Mouse (Mus musculus) kidney, embryonic 16.5 days (tissue): Measurements from ENCODE around the gene Nell1. TPM values are rescaled to one million over a fixed set of nuclear protein-coding genes. Genes with fewer than 3 reads are reported as not detected.

Experiments used
- ATAC-seq: fragments of 200-750 bp; cut with Nextera tagmentation; 2 replicates; pipeline ENCODE4 v1.8.0; 2017; ENCODE audit warnings: moderate TSS enrichment; ENCODE audit not compliant: low FRiP score, low TSS enrichment
- H3K27ac ChIP-seq: fragments of 300-500 bp; sonication (generic); 2 replicates; pipeline ENCODE4 v1.5.1; 2014; ENCODE audit warnings: low read length
- H3K27me3 ChIP-seq: fragments of 300-500 bp; sonication (generic); 2 replicates; pipeline ENCODE4 v1.6.1; 2014; ENCODE audit warnings: low read length, control low read depth, mixed read lengths; ENCODE audit not compliant: insufficient read depth
- H3K36me3 ChIP-seq: fragments of 300-500 bp; sonication (generic); 2 replicates; pipeline ENCODE4 v1.6.1; 2014; ENCODE audit warnings: low read length, control low read depth, mixed read lengths; ENCODE audit not compliant: insufficient read depth
- H3K4me1 ChIP-seq: fragments of 300-500 bp; sonication (generic); 2 replicates; pipeline ENCODE4 v1.6.1; 2014; ENCODE audit warnings: low read length, control low read depth, mixed read lengths; ENCODE audit not compliant: insufficient read depth
- H3K4me2 ChIP-seq: fragments of 300-500 bp; sonication (generic); replicated peaks from 2 replicates; pipeline ENCODE4 v1.6.1; 2014; ENCODE audit warnings: low read depth, low read length
- H3K4me3 ChIP-seq: fragments of 300-500 bp; sonication (generic); 2 replicates; pipeline ENCODE4 v1.5.1; 2014; ENCODE audit warnings: mild to moderate bottlenecking, low read length
- H3K9ac ChIP-seq: fragments of 300-500 bp; sonication (generic); replicated peaks from 2 replicates; pipeline ENCODE4 v1.6.1; 2014; ENCODE audit warnings: low read length
- H3K9me3 ChIP-seq: fragments of 300-500 bp; sonication (generic); 2 replicates; pipeline ENCODE4 v1.6.1; 2016; ENCODE audit warnings: low read length, control low read depth
- WGBS: fragments of 180-500 bp; shearing (Covaris S2); extraction: QIAGEN DNeasy Blood & Tissue Kit; methylation state at CpG from one replicate; pipeline ENCODE4 v1.1.7; 2014; 5-methylcytosine and 5-hydroxymethylcytosine counted together
- polyA plus RNA-seq: library from polyadenylated mRNA; unstranded; fragments of >200 nt; fragmentation: Nextera tagmentation; extraction: Ambion mirVana; gene quantifications from 2 replicates; pipeline ENCODE4 v1.2.1, GENCODE M21; 2015

Nell1 gene
- polyA plus RNA-seq, 1 experiment from 2014 or later, result 10.9 TPM

DNA sequence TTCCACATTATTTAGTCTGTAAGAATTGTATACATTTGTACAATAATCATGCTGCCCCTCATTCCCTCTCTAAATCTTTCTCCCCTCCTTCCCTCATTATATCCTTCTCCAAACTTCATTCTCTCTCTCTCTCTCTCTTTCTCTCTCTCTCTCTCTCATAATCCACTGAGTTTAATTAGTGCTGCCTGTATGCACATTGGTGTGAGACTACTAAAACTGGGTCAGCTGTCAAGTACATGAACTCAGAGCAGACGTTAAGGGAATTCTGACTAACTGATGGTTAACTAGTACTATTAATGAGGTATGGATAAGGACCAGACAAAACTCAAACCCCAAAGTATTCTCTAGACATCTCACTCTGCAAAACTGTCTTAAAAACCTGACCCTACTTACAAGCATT, 702.8 kb downstream of the Nell1 start:
- Histone ChIP-seq H3K4me3 (no peak overlapping the region), H3K27ac (no peak overlapping the region), H3K9ac (no peak overlapping the region), H3K4me2 (no peak overlapping the region), H3K36me3 (no peaks in the 10 kb centered on the region), H3K9me3 (no peaks in the 10 kb centered on the region), H3K4me1 (no peaks in the 10 kb centered on the region), H3K27me3 (no peaks in the 10 kb centered on the region)
- no peak for ATAC-seq
- WGBS, result 80% methylated on average over 1 of the region's 1 CpGs

- Histone ChIP-seq H3K27ac (no peak overlapping the region), H3K4me3 (no peak overlapping the region), H3K4me2 (no peak overlapping the region), H3K9me3 (no peaks in the 10 kb centered on the region), H3K9ac (no peak overlapping the region), H3K4me1 (no peaks in the 10 kb centered on the region), H3K27me3 (no peaks in the 10 kb centered on the region), H3K36me3 (no peaks in the 10 kb centered on the region)
- WGBS, result 76% methylated on average over 5 of the region's 5 CpGs
- ATAC-seq, result no peak
Observed at GRCm38 (mm10) chr7:50686337-50686736, 711.7 kb downstream of the Nell1 start.

DNA sequence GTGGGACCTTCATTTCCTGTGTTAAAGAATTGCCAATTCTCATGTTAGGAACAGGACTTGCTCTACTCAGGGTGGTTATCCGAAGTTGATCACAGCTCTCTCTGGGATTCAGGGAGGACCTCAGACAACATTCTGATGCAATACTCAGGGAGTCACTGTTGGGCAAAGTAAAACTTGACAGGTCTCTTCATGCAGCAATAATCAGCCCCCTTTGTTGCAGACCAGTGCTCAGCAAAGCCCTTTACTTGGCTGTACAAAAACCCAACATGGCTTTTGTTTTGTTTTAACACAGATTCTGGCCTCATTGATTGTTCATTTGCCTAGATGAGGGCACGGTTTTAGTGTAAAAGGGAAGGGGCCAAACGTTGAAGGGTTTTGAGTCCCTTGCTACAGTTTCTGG, 750.5 kb downstream of the Nell1 start:
- ATAC-seq, result no peak
- H3K4me2 ChIP-seq, result no peak overlapping the region
- no peaks in the 10 kb centered on the region for H3K4me1 ChIP-seq
- no peaks in the 10 kb centered on the region for H3K9me3 ChIP-seq
- no peak overlapping the region for H3K4me3 ChIP-seq
- WGBS, result 79% methylated on average over 3 of the region's 3 CpGs
- H3K27me3 ChIP-seq, result no peaks in the 10 kb centered on the region
- no peak overlapping the region for H3K9ac ChIP-seq
- no peaks in the 10 kb centered on the region for H3K36me3 ChIP-seq
- no peak overlapping the region for H3K27ac ChIP-seq

DNA sequence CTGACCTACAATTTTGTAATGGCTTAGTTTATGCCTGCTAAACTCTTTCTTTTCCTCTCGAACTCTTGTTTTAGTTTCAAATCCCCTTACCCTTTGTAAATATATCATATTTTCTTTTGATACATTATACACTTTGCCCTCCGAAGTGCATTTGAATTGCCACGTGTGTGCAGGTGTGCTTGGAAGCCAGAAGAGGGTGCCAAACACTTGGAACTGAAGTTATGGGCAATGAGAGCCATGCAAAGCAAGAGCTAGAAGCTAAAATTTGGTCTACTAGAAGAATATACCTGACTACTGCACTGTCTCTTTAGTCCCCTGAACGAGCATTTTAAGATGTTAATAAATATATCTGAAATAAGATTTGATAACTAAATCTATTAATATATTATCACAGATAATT, 756.3 kb downstream of the Nell1 start:
- ATAC-seq, result no peak
- Histone ChIP-seq H3K4me3 (no peak overlapping the region), H3K9me3 (no peaks in the 10 kb centered on the region), H3K27me3 (no peaks in the 10 kb centered on the region), H3K9ac (no peak overlapping the region), H3K4me1 (no peaks in the 10 kb centered on the region), H3K4me2 (no peak overlapping the region), H3K27ac (no peak overlapping the region), H3K36me3 (no peaks in the 10 kb centered on the region)
- WGBS, result 50% methylated on average over 4 of the region's 4 CpGs

DNA sequence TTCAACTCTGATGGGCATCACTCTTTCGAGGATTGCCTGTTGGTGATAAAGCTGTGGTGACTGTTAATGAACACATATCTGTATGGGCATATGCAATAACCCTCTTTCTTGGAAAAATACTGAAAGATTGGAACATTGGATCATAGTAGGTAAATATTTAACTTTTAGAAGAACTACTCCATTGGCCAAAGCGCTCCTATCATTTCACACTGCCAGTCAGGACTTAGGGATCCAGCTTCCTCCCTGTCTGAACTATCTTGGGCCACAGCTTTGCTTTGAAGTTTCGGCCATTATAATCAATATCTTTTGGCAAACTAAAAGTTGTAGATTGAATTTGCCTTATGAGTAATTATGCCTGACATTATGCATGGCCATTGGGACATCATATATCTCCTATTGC, 780.9 kb downstream of the Nell1 start:
- Histone ChIP-seq H3K4me3 (no peak overlapping the region), H3K4me1 (no peaks in the 10 kb centered on the region), H3K36me3 (no peaks in the 10 kb centered on the region), H3K4me2 (no peak overlapping the region), H3K9me3 (no peaks in the 10 kb centered on the region), H3K27me3 (no peaks in the 10 kb centered on the region), H3K9ac (no peak overlapping the region), H3K27ac (no peak overlapping the region)
- no peak for ATAC-seq
- 92% methylated on average over 3 of the region's 3 CpGs for WGBS

DNA sequence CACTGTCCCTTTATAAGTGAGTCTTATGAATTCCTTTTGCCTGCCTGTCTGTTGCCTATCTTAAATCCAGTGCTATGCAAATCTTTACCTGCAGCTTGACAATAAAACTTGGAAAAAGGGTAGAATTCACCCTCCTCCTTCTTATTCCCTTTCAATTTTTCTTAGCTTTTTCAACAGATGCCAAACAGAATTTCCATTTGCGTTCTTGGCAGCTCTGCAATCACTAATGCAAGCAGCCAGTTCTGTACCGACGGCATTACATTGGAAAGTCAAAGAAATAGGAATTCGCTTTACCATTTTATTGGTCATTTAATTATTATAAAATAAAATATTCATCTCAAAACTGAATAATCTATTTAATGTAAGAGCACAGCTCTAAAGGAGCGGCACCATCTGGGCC, 781.7 kb downstream of the Nell1 start:
- H3K36me3 ChIP-seq, result no peaks in the 10 kb centered on the region
- ATAC-seq, result no peak
- WGBS, result 80% methylated on average over 5 of the region's 5 CpGs
- no peaks in the 10 kb centered on the region for H3K9me3 ChIP-seq
- H3K27ac ChIP-seq, result no peak overlapping the region
- H3K4me2 ChIP-seq, result no peak overlapping the region
- no peaks in the 10 kb centered on the region for H3K4me1 ChIP-seq
- no peaks in the 10 kb centered on the region for H3K27me3 ChIP-seq
- H3K9ac ChIP-seq, result no peak overlapping the region
- no peak overlapping the region for H3K4me3 ChIP-seq

DNA sequence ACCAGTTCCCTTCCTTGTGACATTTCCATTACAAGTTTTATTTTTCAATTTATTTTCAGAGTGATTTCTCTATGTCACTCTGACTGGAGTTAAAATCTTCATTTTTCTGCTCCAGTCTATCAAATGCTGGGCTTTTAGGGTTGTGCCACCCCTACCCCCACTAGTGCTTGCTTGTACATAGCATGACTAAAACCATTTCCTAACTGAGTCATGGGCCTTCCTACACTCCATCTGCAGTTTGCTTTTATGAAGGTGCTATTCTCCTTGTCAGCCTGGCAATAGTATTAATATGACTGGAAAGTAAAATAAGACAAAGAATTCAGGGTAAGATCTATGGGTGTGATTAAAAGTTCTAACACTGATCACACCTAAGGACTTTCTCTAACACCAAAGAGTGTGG, 798.9 kb downstream of the Nell1 start:
- H3K36me3 ChIP-seq, result no peaks in the 10 kb centered on the region
- H3K27me3 ChIP-seq, result no peaks in the 10 kb centered on the region
- H3K4me2 ChIP-seq, result no peak overlapping the region
- no peaks in the 10 kb centered on the region for H3K9me3 ChIP-seq
- no peak overlapping the region for H3K9ac ChIP-seq
- ATAC-seq, result no peak
- no peak overlapping the region for H3K27ac ChIP-seq
- no peaks in the 10 kb centered on the region for H3K4me1 ChIP-seq
- H3K4me3 ChIP-seq, result no peak overlapping the region

DNA sequence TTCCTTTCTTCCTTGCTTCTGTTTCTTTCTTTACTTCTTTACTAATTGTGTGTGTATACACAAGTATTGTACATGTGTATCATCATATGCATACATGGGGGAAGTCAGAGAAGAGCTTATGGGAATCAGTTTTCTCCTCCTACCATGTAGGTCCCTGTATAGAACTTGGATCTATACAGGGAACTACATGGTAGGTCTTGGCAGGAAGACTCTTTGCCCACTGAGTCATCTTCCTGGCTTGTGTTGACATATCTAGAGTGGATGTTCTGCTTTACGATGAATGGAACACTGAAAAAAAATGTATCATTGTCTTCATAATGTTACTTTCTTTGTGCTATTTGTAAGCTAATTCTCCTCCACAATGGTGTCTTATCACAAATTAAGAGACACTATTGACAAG, 806.4 kb downstream of the Nell1 start:
- Histone ChIP-seq H3K4me1 (no peaks in the 10 kb centered on the region), H3K9ac (no peak overlapping the region), H3K36me3 (no peaks in the 10 kb centered on the region), H3K9me3 (no peaks in the 10 kb centered on the region), H3K27me3 (no peaks in the 10 kb centered on the region), H3K27ac (no peak overlapping the region), H3K4me2 (no peak overlapping the region), H3K4me3 (no peak overlapping the region)
- WGBS, result 91% methylated on average over 1 of the region's 1 CpGs
- no peak for ATAC-seq

GRCm38 (mm10) chr7:50783652-50784051, 809.0 kb downstream of the Nell1 start:
- Histone ChIP-seq H3K36me3 (no peaks in the 10 kb centered on the region), H3K4me1 (no peaks in the 10 kb centered on the region), H3K9me3 (no peaks in the 10 kb centered on the region), H3K4me3 (no peak overlapping the region), H3K4me2 (no peak overlapping the region), H3K27me3 (no peaks in the 10 kb centered on the region), H3K27ac (no peak overlapping the region), H3K9ac (no peak overlapping the region)
- no peak for ATAC-seq
- 65% methylated on average over 1 of the region's 1 CpGs for WGBS

DNA sequence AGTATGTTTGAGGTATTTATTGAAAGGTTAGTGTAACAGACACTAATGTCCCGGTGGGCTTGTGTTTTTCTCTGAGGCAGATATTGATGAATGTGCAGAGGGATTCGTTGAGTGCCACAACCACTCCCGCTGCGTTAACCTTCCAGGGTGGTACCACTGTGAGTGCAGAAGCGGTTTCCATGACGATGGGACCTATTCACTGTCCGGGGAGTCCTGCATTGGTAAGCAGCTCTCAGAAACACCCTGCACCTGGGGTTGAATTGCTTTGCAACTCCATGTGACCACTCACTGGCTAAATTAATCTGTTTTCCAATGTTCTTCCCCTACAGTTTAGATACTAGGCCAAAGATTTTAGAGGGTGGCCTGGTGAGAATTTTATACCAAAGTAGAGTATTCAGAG, 851.5 kb downstream of the Nell1 start:
- no peaks in the 10 kb centered on the region for H3K27me3 ChIP-seq
- no peaks in the 10 kb centered on the region for H3K36me3 ChIP-seq
- H3K9me3 ChIP-seq, result no peaks in the 10 kb centered on the region
- H3K4me3 ChIP-seq, result no peak overlapping the region
- no peak for ATAC-seq
- no peak overlapping the region for H3K27ac ChIP-seq
- H3K4me1 ChIP-seq, result no peaks in the 10 kb centered on the region
- no peak overlapping the region for H3K9ac ChIP-seq
- H3K4me2 ChIP-seq, result no peak overlapping the region
- WGBS, result 32% methylated on average over 7 of the region's 7 CpGs

DNA sequence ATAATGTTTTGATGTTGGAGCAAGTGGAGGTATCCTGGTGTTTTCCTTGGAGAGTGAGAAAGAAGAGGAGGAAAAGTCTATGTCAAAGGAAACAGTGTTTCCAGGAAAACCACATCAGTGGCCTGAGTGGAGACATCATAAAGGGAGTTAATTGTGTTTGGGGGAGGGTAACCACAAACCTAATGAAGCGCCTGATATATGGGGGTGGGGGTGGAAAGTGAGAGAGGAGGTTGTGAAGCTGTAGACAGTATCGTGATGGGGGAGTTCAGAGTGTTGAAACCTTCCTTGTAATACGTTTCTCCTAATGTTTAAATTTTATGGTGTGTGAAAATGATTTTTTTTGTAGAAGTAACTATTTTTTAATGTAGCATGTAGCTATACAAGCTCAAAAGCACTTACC, 858.1 kb downstream of the Nell1 start:
- Histone ChIP-seq H3K9ac (no peak overlapping the region), H3K27me3 (no peaks in the 10 kb centered on the region), H3K4me3 (no peak overlapping the region), H3K27ac (no peak overlapping the region), H3K9me3 (no peaks in the 10 kb centered on the region), H3K4me2 (no peak overlapping the region), H3K4me1 (0 out of 2 replicates have a peak, but pooled peaks cover 4% of the 10 kb centered on the region), H3K36me3 (no peaks in the 10 kb centered on the region)
- WGBS, result 20% methylated on average over 3 of the region's 3 CpGs
- peak; percentile 78 for ATAC-seq
